Mouse (Mus musculus) mesoderm, embryonic 11.5 days (tissue): ENCODE measurements at regions not wholly inside any gene's neighbourhood (a gene's known extent, or its start where the extent isn't known, plus 50 kb on each side); places are given as distances from the start of the nearest gene placed in this dataset.

ENCODE experiments used
- DNase-seq: peaks from one replicate; pipeline ENCODE4 v3.0.0-alpha.2; 2012; ENCODE audit warnings: low read depth, low spot score

DNA sequence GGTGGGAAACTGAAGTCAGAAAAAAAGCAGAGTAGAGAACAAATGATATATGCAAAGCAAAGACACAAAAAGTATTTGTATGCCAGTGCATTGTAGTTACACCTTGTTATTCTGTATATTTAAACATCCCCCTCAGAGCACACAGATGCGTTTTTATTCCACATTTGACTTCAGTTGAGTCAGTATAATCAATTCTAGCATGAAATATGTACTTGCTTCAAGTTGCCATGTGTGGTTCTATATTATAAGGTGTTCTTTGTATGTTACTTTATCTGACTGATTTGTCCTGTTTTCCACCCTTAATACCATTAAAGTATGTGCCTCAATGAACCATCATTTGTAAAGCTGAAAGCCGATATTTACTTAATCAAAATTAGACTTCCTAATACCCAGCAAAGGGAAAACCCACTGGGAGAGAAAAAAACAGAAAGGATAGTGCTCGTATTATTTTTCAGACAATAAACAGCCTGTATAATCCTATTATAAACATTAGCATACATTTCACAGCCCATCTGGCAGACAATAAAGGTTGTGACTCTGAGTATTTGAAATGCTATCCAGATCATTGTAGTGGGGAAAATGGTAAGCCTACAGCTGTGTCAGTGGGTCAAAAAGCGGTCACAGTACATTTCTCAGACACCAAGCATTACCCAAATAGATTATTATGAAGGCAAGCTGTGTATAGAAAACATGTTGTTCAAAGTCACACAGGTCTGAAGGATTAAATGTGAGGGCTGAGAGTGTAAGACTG, 189.1 kb upstream of the Bmp2 start:
- peak; percentile 41 for DNase-seq

- no peak for DNase-seq
These were observed 180.3 kb upstream of the Bmp2 start for GRCm38 (mm10) chr2:133371490-133372215.

DNA sequence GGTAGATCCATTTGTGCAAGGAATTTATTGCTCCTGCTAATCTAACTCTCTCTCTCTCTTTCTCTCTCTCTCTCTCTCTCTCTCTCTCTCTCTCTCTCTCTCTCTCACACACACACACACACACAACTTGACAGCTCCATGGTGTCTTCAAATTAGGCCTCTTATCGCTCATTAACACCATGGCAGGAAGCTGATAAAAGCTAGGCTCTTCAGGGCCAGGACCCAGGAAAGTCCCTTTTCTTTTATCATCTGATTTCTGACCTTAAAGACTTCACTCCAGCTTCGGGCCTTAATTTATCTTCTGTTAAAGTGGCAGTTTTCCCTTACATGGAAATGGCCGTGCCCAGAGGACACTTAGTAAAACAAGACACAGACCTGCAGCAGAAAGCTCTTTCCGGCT, 178.4 kb upstream of the Bmp2 start:
- DNase-seq, result no peak

DNA sequence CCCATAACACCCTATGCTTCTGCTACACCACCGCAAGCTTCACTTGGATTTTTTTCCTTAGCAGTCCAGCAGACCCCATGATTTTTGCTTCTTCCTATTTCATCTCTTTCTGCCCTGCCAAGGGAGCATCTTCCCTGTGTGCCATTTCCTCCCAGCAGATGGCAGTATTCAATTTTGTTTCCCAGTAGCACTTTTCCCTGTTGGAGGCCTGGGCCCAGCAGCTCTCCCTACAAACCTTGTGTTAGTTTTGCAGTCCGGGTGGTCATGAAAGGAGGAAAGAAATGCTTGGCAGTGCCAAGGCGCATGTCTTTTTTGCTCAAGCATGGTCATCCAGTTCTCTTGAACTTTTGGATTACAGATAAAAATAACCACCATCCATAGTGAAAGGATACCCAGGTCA, 170.9 kb upstream of the Bmp2 start:
- no peak for DNase-seq

DNA sequence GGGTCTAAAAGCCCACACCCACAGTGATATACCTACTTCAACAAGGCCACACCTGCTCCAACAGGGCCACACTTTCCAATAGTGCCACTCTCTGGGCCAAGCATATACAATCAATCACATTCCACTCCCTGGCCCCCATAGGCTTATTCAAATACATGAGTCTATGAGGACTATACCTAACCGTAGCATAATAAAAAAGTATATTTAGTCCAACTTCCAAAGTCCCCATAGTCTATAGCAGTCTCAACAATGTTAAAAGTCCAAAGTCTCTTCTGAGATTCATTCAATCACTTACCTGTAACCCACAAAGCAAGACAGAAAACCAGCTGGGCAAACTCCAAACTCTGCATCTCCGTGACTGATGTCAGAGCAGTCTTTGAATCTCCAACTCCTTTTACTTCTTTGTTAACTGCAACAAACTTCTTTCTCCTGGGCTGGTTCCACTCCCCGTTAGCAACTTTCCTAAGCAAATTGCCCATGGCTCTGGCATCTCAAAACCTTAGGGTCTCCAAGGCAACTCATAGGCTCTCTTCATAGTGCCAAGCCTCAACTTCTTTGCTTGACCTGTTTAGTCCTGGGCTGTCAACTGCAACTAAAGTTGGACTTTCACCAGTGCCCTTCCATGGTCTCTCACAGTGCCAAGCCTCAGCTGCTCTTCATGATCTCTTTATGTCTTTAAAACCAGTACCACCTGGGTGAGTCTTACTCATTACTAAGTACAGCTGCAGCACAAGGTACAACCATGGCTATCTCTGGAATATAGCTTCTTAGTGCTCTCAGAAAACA, 168.6 kb upstream of the Bmp2 start:
- no peak for DNase-seq

DNA sequence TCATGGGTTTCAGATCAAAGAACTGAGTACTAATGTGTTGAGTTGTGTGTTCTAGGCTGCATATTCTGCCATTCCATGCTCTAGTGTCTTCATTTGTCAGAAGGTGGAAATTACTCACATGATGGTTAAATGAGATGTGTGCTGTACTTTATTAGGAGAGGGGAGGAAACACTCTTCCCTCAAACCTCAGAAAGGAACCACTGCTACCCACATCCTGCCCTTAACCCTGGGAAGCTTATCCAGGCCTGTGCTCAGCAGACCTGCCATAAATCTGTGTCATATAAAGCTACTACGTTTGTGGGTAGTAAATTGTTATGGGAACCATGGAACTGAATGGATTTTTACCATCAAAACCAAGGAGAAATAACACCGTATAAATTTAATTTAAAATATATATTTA, 166.7 kb upstream of the Bmp2 start:
- no peak for DNase-seq

GRCm38 (mm10) chr2:133387349-133387748, 164.6 kb upstream of the Bmp2 start:
- no peak for DNase-seq

- DNase-seq, result no peak
These were observed 159.7 kb upstream of the Bmp2 start for GRCm38 (mm10) chr2:133392298-133392697.

DNA sequence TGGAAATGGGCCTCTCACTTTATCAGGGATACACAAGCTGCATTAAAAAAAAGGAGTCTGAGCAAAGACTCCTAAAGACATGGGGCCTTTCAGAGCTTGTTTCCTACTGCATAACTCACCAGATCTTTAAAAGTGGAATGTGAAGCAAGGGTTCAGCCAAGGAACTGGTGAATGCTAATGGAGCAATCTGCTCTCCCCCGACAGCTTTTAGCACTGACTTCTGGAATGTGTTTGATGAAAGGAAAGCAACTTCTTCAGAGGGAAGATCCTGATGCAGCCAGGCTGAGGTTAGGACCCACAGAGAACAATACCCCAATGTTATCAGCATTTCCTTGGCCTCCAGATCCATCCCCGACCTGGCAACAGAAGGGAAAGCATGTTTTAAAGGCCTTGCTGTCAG, 154.4 kb upstream of the Bmp2 start:
- no peak for DNase-seq

- DNase-seq, result peak; percentile 22
These were observed 152.8 kb upstream of the Bmp2 start for GRCm38 (mm10) chr2:133399059-133399690.

GRCm38 (mm10) chr2:133400963-133401362, 151.0 kb upstream of the Bmp2 start:
- DNase-seq, result peak; percentile 10

- no peak for DNase-seq
These were observed 134.9 kb upstream of the Bmp2 start for GRCm38 (mm10) chr2:133416990-133417581.

GRCm38 (mm10) chr2:133419686-133420303, 132.2 kb upstream of the Bmp2 start:
- no peak for DNase-seq

DNA sequence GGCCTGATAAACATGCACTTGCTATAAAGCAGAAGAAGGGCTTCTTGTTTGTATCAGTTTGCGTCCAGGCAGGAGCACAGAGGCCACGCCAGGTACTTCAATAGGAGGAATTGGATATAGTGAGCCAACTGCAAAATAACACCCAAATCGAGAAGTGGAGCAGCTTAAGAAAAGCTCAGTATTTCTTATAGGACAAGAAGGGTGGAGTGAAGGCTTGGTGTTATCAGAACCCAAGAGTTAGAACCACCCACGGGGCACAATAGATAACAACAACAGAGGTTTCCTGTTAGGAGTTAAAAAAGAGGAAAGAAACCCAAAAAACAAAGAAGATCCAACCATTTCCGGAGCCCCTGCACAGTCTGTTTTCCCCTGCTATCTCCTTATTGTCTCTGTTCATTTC, 126.4 kb upstream of the Bmp2 start:
- DNase-seq, result no peak

DNA sequence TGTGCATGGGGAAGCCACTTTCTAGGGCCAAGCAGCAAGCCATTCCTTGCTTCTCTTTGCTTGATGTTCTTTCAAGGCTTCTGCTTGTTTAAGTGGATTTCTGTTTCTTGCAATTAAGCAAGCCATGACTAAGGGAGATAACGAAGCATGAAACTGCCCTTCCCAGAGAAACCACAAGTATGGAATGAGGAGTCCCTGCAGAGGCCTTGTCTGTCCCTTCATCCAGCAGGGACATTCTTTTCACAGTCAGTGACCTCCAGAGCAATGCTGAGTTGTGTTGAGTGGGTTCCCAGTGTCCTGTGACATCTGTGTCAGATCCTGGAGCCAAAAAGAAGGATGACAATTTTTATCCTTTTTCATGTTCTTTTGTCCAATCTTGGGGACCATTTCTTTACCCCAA, 124.9 kb upstream of the Bmp2 start:
- no peak for DNase-seq

DNA sequence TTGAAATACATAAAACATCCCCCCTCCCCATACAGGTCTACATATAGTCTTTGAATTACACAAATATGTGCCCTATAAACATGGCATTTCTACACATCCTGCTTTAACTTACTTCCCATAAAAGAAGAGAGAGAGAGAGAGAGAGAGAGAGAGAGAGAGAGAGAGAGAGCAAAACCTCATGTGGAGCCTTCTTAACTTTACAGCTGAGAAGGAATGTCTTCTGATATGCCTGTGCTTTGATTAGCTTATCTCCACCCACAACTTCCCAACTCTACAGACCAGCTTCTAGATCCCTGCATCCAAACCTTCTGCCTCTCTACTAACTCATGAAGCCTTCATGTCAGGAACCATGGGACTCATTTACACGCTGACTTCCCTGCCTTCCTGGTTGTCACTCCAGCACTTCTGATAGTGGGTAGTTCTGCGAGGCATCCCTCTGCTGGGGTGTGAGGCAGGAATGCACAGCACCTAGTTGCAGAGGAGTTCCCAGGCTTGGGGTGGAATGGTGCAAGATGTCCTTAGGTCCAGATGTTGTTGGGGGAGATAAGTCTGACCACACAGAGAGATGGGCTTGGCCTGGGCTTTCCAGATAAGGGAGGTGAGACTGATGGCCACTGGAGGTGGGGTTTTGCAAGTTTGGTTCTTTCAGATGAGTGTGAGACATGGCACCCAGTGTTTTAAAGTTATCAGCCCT, 122.4 kb upstream of the Bmp2 start:
- no peak for DNase-seq

GRCm38 (mm10) chr2:133430741-133431438, 121.1 kb upstream of the Bmp2 start:
- DNase-seq, result peak; percentile 32

DNA sequence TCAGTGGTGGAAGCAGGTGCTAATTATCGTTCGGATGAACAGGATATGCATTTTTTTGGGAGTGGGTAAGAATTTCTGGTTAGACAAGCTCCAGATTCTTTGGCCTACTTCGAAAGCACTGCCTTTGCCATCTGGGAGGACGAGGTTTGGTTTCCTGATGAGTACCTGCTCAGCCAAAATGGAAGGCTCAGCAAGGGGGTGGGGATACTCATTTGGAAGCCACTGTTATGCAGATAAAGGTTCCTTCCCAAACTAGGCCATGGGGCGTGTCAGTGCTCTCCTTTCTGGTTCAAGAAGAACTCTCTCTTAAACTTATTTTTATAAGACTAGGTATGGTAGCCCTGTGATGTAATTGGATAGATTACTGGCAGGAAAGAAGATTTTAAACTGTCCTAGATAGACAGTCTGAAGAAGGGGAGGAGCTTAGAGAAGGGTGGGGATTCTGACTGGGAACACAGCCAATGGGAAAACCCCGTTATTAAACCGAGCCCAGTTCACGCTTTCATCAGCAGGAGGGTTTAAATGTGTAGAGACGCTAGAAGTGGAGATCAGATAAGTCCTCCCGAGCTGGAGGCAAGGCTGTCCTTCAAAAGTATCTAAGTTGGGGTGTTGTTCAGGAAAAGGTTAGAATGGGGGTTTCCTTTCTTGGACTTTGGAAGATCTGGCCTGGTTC, 119.7 kb upstream of the Bmp2 start:
- no peak for DNase-seq
